Mouse (Mus musculus) cerebellum, postnatal 14 days (tissue): ENCODE data around the gene Frmd6.

Experiments used
- DNase-seq, 2 experiments: peaks; one replicate each; pipeline ENCODE4 v3.0.0; 2021; ENCODE audit warnings: mixed read lengths in 2 of 2

Frmd6 gene

DNA sequence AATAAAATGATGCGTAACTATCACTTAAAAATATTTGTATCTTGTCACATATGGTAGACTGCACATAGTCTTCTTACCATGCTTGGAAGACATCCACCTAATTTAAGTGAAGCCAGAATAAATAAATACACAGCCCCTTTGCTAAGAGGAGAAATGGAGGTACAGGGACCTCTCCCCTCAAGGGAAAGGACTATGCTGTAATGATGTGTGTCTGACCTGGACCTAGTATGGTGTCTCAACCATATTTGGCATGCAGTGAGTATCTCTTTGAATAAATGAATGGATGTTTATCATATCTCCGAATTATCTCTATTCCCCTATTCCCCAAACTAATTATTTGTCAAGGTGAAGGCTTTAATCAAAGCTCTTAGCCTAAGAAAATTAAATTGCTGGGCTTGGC, 15.4 kb upstream of the Frmd6 start:
- no peak for DNase-seq

- no peak for DNase-seq
Observed at GRCm38 (mm10) chr12:70811772-70812171, 13.5 kb upstream of the Frmd6 start.

DNA sequence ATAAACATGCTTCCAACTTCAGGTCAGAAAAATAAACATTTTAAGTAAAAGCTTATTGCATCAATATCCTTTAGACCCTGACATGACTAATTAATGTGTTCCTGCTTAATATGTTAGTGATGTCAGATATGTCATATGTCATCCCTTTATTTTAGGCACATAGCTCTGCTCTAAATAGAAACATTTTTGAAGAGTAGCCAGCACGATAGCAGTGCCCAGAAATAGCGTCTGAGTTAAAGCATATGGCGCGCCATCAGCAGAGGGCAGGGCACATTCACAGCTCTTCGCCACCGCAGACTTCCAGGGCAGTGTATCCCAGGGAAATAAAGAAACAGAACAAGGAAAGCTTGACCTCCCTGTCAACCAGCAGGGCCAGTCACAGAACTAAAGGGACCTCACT, 13.1 kb upstream of the Frmd6 start:
- DNase-seq, result peak; percentile 74 to 79

GRCm38 (mm10) chr12:70812822-70813465, 12.4 kb upstream of the Frmd6 start:
- no peak for DNase-seq

- DNase-seq, result no peak
Observed at GRCm38 (mm10) chr12:70816731-70817130, 8.6 kb upstream of the Frmd6 start.

- no peak for DNase-seq
Observed at GRCm38 (mm10) chr12:70824017-70824416, 1.3 kb upstream of the Frmd6 start.

- peak in 1 of 2 experiments; percentile 63 for DNase-seq
Observed at GRCm38 (mm10) chr12:70825651-70826317, 470 bp downstream of the Frmd6 start.

GRCm38 (mm10) chr12:70826318-70827072, 1.2 kb downstream of the Frmd6 start:
- peak in 1 of 2 experiments; percentile 37 for DNase-seq

GRCm38 (mm10) chr12:70827187-70827900, 2.0 kb downstream of the Frmd6 start:
- peak in 1 of 2 experiments; percentile 40 for DNase-seq

DNA sequence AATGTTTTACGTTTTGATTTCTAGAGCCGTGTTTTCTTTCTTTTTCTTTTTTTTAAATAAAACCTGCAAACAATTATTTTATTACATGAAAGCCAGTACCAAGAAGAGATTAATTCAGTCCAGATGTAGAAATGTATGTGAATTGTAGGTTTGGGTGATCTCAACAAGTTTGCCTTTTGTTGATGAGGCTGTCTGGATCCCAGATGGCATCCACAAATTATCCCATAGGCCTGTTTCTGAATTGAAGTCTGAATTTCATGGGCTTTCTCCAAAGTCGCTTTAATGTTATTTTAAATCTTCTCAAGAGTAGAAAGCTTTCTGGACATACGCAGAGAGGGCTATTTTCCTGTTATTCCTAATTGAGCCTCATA, 2.6 kb downstream of the Frmd6 start:
- DNase-seq, result no peak

DNA sequence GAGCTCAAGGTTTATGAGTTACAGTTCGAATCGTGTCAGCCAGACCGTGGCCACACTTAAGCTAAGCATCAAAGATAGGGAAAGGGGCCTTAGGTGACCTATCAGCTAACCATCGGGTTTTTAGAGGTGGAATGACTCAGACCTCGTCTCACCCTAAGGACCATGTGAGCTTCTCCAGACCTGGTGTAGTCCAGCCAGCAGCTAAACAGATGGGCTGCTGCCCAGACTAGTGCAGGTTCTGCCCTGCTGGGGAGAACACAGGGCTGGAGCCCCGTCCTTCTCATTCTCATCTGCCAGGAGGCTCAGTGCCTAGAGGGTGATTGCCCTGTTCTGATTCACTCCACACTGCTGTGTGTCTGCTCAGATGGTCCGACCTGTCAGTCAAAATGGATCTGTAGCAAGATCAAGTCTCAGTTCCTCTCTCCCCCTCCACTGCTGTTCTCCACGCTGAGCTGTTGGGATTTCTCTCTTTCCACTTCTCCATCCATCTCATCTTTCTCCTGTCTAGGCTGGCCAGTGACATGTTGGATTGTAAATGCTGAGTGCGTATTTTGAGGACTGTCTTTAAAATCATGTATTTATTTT, 5.8 kb downstream of the Frmd6 start:
- DNase-seq, result peak in 1 of 2 experiments; percentile 32

GRCm38 (mm10) chr12:70832216-70832998, 7.1 kb downstream of the Frmd6 start:
- DNase-seq, result no peak

- DNase-seq, result peak; percentile 40 to 52
Observed at GRCm38 (mm10) chr12:70833050-70833449, 7.7 kb downstream of the Frmd6 start.

DNA sequence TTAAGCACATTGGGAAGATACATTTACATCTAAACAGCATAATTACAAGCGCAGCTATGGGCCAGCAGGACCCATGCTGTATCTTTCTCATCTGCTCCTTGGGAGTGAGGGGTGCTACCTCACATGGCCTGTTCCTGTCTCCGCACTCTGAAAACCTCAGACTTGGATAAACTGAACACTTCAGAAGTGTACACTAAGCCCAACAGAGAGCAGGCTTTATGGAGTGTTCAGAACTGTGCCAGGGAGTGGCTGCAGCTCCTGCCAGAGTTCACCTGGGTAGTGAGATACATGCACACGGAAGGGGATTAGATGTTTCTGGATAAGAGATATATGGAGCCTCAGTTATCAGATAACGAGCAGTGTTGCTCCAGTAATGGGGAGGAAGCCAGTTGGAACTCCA, 8.7 kb downstream of the Frmd6 start:
- DNase-seq, result no peak

DNA sequence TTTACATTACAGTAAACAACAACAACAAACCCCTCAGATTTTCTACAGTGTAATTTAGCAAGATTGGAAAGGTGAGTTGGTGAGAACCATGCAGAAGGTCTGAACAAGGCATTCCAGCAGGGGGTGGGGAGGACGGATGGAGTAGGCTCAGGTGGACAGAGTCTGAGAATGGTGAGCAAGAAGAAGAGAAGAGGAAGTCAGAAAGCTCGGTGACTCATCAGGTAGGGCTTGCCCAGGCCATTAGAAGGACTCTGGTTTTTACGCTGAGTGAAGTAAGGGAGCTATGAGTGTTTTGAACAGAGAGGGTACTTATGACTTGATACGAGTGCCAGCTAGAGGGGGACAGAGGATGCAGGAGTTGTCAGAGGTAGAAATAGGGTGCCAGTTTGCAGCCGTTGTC, 9.7 kb downstream of the Frmd6 start:
- no peak for DNase-seq

- DNase-seq, result peak in 1 of 2 experiments; percentile 56
Observed at GRCm38 (mm10) chr12:70837792-70838321, 12.5 kb downstream of the Frmd6 start.

- DNase-seq, result no peak
Observed at GRCm38 (mm10) chr12:70845371-70845770, 20.1 kb downstream of the Frmd6 start.

DNA sequence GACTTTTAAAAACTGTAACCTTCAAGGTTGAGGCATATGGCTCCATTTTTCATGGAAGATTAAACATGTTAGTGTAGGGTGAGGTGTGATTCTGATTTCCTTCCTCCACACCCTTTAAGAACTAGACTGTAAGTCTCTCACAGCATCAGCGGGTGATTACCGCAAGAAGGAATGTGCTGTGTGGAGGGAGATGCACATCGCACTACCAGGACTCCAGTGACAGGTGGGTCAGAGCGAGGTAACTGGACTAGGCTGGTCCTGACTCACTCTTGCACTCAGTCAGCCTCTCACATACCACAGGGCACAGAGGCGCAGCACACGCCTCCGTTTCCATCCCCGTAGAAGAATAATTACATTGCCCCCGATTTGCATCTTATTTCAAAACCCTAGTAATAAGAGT, 23.7 kb downstream of the Frmd6 start:
- no peak for DNase-seq

- DNase-seq, result no peak
Observed at GRCm38 (mm10) chr12:70849517-70850291, 24.4 kb downstream of the Frmd6 start.

DNA sequence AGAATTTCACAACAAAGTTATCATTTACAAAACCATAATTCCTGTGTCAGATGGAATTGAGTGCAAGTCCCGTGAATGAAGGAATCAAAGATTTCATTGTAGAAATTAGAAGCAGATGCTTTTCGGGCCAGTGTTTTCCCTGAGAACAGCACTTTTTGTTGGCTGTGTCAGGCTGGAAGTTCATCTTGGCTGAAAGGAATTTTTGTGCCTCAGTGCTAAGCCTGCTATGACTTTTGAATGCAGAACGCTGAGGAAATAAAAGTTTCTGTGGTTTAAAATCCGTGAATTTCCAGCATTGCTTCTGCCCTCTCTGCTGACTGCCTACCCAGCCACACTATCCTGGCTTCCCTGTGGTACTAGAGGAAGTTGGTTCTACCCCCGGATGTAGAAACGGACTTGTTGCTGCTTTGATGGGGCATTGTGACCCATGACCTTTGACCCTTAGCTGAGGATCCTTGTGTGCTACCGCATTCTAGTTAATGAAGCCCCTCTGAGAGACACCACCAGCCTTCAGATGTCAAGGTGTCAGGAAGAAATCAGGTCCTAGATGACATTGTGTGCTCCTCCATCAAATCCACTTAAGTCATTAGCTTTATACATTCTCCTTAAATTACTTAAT, 26.1 kb downstream of the Frmd6 start:
- no peak for DNase-seq
